Mouse (Mus musculus): ENCODE data around the gene Vps45. TPM values are rescaled to one million over a fixed set of nuclear protein-coding genes. Genes with fewer than 3 reads are reported as not detected.
"Not testable (repeated sequence)": the region's sequence is repeated elsewhere in the genome, so short reads cannot be mapped to it uniquely, and the experiment has no call there.

Gene Vps45
- polyA plus RNA-seq, 1 experiment from 2014 or later: 24.7 TPM

DNA sequence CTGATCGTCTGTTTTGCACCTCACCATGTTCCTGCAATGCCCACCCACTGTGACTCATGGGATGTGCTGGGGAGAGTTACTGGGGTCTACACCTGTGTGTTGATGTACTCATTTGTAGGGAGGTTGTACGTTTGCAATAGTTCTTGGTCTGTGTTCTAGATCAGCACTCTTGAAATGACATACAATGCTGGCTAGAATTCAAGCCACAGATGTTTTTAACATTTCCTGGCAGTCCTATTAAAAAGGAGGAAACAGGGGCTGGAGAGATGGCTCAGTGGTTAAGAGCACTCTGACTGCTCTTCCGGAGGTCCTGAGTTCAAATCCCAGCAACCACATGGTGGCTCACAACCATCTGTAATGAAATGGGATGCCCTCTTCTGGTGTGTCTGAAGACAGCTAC is 104.7 kb downstream of the Vps45 start:
- no peaks in the 10 kb centered on the region for H3K27me3 ChIP-seq (ENCODE audit: control insufficient read depth, insufficient read depth, low read length)
- peaks cover 10% of the 10 kb centered on the region for H3K4me1 ChIP-seq (ENCODE audit: control insufficient read depth, insufficient read depth, low read length)
- no peak overlapping the region for H3K4me2 ChIP-seq
- H3K9me3 ChIP-seq (ENCODE audit: control insufficient read depth, low read length): no peaks in the 10 kb centered on the region
- ATAC-seq (ENCODE audit: low FRiP score) (no peak), DNase-seq (ENCODE audit: low spot score, missing footprints) (no peak)
- H3K36me3 ChIP-seq (ENCODE audit: control insufficient read depth, insufficient read depth, low read length): no peaks in the 10 kb centered on the region
- peak overlapping the region; percentile 32; the same call in 1 of the 2 replicates for H3K9ac ChIP-seq (ENCODE audit: low read length)
- H3K4me3 ChIP-seq (ENCODE audit: low read depth, low read length): no peak overlapping the region
- H3K27ac ChIP-seq (ENCODE audit: low read depth, low read length): peak overlapping the region; percentile 64
- WGBS: 63% methylated on average over 3 of the region's 3 CpGs

DNA sequence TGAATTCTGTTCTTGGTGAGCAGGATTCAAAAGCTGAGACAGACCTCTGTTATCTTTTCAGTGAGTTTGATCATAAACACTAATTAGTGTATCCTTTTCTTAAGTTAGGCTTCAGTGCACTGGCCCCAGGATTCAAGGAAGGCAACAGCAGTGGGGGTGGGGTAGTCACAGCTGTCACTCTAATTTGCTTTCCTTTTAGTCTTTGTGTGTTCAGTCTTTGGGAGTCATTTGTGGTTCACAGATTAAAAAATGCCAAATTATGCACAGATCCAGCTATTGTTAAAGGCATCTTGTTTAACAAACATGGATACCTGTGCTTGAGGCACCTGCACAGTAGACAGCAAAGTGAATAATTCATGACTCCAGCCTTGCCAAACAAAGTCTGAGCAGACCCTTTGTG is 105.2 kb downstream of the Vps45 start:
- Histone ChIP-seq H3K4me2 (no peak overlapping the region), H3K36me3 (ENCODE audit: control insufficient read depth, insufficient read depth, low read length) (no peaks in the 10 kb centered on the region), H3K27me3 (ENCODE audit: control insufficient read depth, insufficient read depth, low read length) (no peaks in the 10 kb centered on the region), H3K27ac (ENCODE audit: low read depth, low read length) (peak overlapping the region; percentile 64), H3K9me3 (ENCODE audit: control insufficient read depth, low read length) (no peaks in the 10 kb centered on the region), H3K9ac (ENCODE audit: low read length) (peak overlapping the region; percentile 32; the same call in 1 of the 2 replicates), H3K4me3 (ENCODE audit: low read depth, low read length) (no peak overlapping the region), H3K4me1 (ENCODE audit: control insufficient read depth, insufficient read depth, low read length) (peaks cover 10% of the 10 kb centered on the region)
- DNase-seq (ENCODE audit: low spot score, missing footprints) (peak; percentile 91), ATAC-seq (ENCODE audit: low FRiP score) (no peak)

DNA sequence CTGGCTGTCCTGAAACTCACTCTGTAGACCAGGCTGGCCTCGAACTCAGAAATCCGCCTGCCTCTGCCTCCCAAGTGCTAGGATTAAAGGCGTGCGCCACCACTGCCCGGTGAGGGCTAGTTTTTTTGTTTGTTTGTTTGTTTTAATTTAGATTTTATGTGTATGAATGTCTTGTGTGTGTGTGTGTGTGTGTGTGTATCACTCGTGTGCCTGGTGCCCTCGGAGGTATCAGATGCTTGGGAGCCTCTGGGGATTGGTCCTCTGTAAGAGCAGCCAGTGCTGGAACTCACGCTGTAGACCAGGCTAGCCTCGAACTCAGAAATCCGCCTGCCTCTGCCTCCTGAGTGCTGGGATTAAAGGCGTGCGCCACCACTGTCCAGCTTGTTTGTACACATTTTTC is 106.7 kb downstream of the Vps45 start:
- Histone ChIP-seq H3K4me3 (ENCODE audit: low read depth, low read length) (peak overlapping the region; percentile 47), H3K9ac (ENCODE audit: low read length) (peak overlapping the region; percentile 69), H3K4me2 (peak overlapping the region; percentile 52), H3K4me1 (ENCODE audit: control insufficient read depth, insufficient read depth, low read length) (peaks cover 10% of the 10 kb centered on the region), H3K27ac (ENCODE audit: low read depth, low read length) (peak overlapping the region; percentile 94)
- H3K27me3 ChIP-seq (ENCODE audit: control insufficient read depth, insufficient read depth, low read length); H3K9me3 ChIP-seq (ENCODE audit: control insufficient read depth, low read length); H3K36me3 ChIP-seq (ENCODE audit: control insufficient read depth, insufficient read depth, low read length); DNase-seq (ENCODE audit: low spot score, missing footprints): not testable (repeated sequence)
- 74% methylated on average over 12 of the region's 12 CpGs for WGBS
- peak; percentile 25; the same call in 1 of the 2 replicates for ATAC-seq (ENCODE audit: low FRiP score)

DNA sequence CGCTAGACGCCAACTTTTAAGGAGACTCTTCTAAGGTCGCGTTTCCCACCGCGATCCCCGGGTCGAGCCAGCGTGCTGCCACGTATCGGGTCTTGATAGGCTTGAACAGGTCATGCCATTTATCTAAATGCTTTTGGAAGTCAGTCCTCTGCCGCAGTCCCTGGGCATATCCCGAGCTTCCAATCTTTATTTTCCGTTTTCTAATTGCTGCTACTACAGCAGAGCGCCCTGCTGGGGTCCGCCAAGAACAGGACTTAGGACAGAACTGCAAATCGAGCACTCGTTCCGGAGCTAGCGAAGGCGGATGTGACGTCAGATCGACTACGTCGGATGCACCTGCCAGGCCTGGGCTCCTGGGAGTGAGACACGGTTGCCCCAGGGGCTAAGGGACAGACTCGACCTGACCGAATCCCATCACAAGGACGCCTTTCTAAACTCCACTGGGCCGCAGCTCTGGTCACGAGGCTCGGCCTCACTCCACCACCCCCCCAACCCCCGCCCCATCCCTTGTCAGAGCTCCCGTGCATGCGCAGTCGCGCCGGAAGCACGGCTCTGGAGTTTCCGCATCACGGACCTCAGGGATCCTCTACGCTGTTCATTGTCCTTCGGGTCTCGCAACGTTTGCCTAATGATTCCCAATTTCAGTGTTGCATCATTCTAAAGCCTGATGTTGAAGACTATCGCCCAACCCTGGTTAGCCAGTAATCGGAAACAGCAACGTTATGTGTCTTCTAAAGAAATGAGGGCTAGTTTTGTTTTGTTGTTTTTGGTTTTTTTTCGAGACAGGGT is 107.3 kb downstream of the Vps45 start:
- peak overlapping the region; percentile 94 for H3K27ac ChIP-seq (ENCODE audit: low read depth, low read length)
- DNase-seq (ENCODE audit: low spot score, missing footprints) (peak; percentile 99), ATAC-seq (ENCODE audit: low FRiP score) (peak; percentile 95)
- H3K4me2 ChIP-seq: peak overlapping the region; percentile 52
- H3K36me3 ChIP-seq (ENCODE audit: control insufficient read depth, insufficient read depth, low read length): peaks cover under 1% of the 10 kb centered on the region; the same call in 1 of the 2 replicates
- peaks cover 10% of the 10 kb centered on the region for H3K4me1 ChIP-seq (ENCODE audit: control insufficient read depth, insufficient read depth, low read length)
- no peaks in the 10 kb centered on the region for H3K27me3 ChIP-seq (ENCODE audit: control insufficient read depth, insufficient read depth, low read length)
- H3K9ac ChIP-seq (ENCODE audit: low read length): peak overlapping the region; percentile 69
- 2% methylated on average over 49 of the region's 49 CpGs for WGBS
- H3K9me3 ChIP-seq (ENCODE audit: control insufficient read depth, low read length): no peaks in the 10 kb centered on the region
- peak overlapping the region; percentile 47 for H3K4me3 ChIP-seq (ENCODE audit: low read depth, low read length)

Other genes starting within 250 kb of the Vps45 start
- 22.4 and 22.9 TPM in 2 replicates for gene Rprd2, start 239.6 kb downstream of the Vps45 start, polyA plus RNA-seq (2014; fragmentation: Nextera tagmentation; extraction: Ambion mirVana)
- gene Prpf3, start 202.6 kb downstream of the Vps45 start, polyA plus RNA-seq (2014; fragmentation: Nextera tagmentation; extraction: Ambion mirVana): 65.3 and 69.6 TPM in 2 replicates
- 343 and 356 TPM in 2 replicates for gene Mrps21, start 186.9 kb downstream of the Vps45 start, polyA plus RNA-seq (2014; fragmentation: Nextera tagmentation; extraction: Ambion mirVana)
- 4.5 and 4.6 TPM in 2 replicates for gene Ciart, start 176.2 kb downstream of the Vps45 start, polyA plus RNA-seq (2014; fragmentation: Nextera tagmentation; extraction: Ambion mirVana)
- gene BC028528, start 166.5 kb downstream of the Vps45 start, polyA plus RNA-seq (2014; fragmentation: Nextera tagmentation; extraction: Ambion mirVana): 8.5 and 8.9 TPM in 2 replicates
- gene Aph1a, start 164.5 kb downstream of the Vps45 start, polyA plus RNA-seq (2014; fragmentation: Nextera tagmentation; extraction: Ambion mirVana): 32.5 and 34.3 TPM in 2 replicates
- 32.1 and 33.4 TPM in 2 replicates for gene Car14, start 153.8 kb downstream of the Vps45 start, polyA plus RNA-seq (2014; fragmentation: Nextera tagmentation; extraction: Ambion mirVana)
- gene Anp32e, start 129.2 kb downstream of the Vps45 start, polyA plus RNA-seq (2014; fragmentation: Nextera tagmentation; extraction: Ambion mirVana): 149 and 151 TPM in 2 replicates
- gene Plekho1, start 62.5 kb downstream of the Vps45 start, polyA plus RNA-seq (2014; fragmentation: Nextera tagmentation; extraction: Ambion mirVana): 62.9 and 70.7 TPM in 2 replicates
- 8.8 and 9.4 TPM in 2 replicates for gene Otud7b, start 46.1 kb upstream of the Vps45 start, polyA plus RNA-seq (2014; fragmentation: Nextera tagmentation; extraction: Ambion mirVana)
- gene Mtmr11, start 103.5 kb upstream of the Vps45 start, polyA plus RNA-seq (2014; fragmentation: Nextera tagmentation; extraction: Ambion mirVana): 10.5 and 12.8 TPM in 2 replicates
- gene Sf3b4, start 113.9 kb upstream of the Vps45 start, polyA plus RNA-seq (2014; fragmentation: Nextera tagmentation; extraction: Ambion mirVana): 187 and 216 TPM in 2 replicates
- gene Sv2a, start 122.7 kb upstream of the Vps45 start, polyA plus RNA-seq (2014; fragmentation: Nextera tagmentation; extraction: Ambion mirVana): 9.4 and 10.3 TPM in 2 replicates
- 70.4 and 83.9 TPM in 2 replicates for gene Bola1, start 161.2 kb upstream of the Vps45 start, polyA plus RNA-seq (2014; fragmentation: Nextera tagmentation; extraction: Ambion mirVana)
- 0.86 and 1.7 TPM in 2 replicates for gene Hist2h2ab, start 161.4 kb upstream of the Vps45 start, polyA plus RNA-seq (2014; fragmentation: Nextera tagmentation; extraction: Ambion mirVana)
- 12.7 and 16.0 TPM in 2 replicates for gene Hist2h2ac, start 162.4 kb upstream of the Vps45 start, polyA plus RNA-seq (2014; fragmentation: Nextera tagmentation; extraction: Ambion mirVana)
- 14.0 and 15.0 TPM in 2 replicates for gene Hist2h2be, start 162.7 kb upstream of the Vps45 start, polyA plus RNA-seq (2014; fragmentation: Nextera tagmentation; extraction: Ambion mirVana)
- gene Hist2h3c2, start 180.7 kb upstream of the Vps45 start, polyA plus RNA-seq (2014; fragmentation: Nextera tagmentation; extraction: Ambion mirVana): 10.6 and 13.8 TPM in 2 replicates
- gene Hist2h2aa2, start 181.8 kb upstream of the Vps45 start, polyA plus RNA-seq (2014; fragmentation: Nextera tagmentation; extraction: Ambion mirVana): 50.9 and 55.2 TPM in 2 replicates
- gene Hist2h2aa1, start 187.0 kb upstream of the Vps45 start, polyA plus RNA-seq (2014; fragmentation: Nextera tagmentation; extraction: Ambion mirVana): 16.3 and 17.4 TPM in 2 replicates
- 1.1 and 2.7 TPM in 2 replicates for gene Hist2h3c1, start 188.2 kb upstream of the Vps45 start, polyA plus RNA-seq (2014; fragmentation: Nextera tagmentation; extraction: Ambion mirVana)
- gene Hist2h4, start 204.8 kb upstream of the Vps45 start, polyA plus RNA-seq (2014; fragmentation: Nextera tagmentation; extraction: Ambion mirVana): 5.0 and 5.4 TPM in 2 replicates
- 94.4 and 97.1 TPM in 2 replicates for gene Hist2h3b, start 210.2 kb upstream of the Vps45 start, polyA plus RNA-seq (2014; fragmentation: Nextera tagmentation; extraction: Ambion mirVana)
- 18.3 and 26.8 TPM in 2 replicates for gene Hist2h2bb, start 211.3 kb upstream of the Vps45 start, polyA plus RNA-seq (2014; fragmentation: Nextera tagmentation; extraction: Ambion mirVana)
- 1.7 and 2.1 TPM in 2 replicates for gene Fcgr1, start 235.5 kb upstream of the Vps45 start, polyA plus RNA-seq (2014; fragmentation: Nextera tagmentation; extraction: Ambion mirVana)

Data from midbrain, embryonic 11.5 days (tissue).